Mouse (Mus musculus): ENCODE measurements around the gene Pmpca.
"Not testable (repeated sequence)": the region's sequence is repeated elsewhere in the genome, so short reads cannot be mapped to it uniquely, and the experiment has no call there.

Pmpca gene

GRCm38 (mm10) chr2:26372396-26372795 lies 16.7 kb upstream of the Pmpca start:
- no peak for DNase-seq

- peak; percentile 88 for DNase-seq
Measured at GRCm38 (mm10) chr2:26380131-26380771, 8.9 kb upstream of the Pmpca start, which contains the start of gene Snapc4. Gene Snapc4, minus strand, starts transcription at chr2:26380653.

GRCm38 (mm10) chr2:26380871-26381270 lies 8.3 kb upstream of the Pmpca start:
- not testable (repeated sequence) for DNase-seq

- DNase-seq = no peak
Measured at GRCm38 (mm10) chr2:26387713-26388112, 1.4 kb upstream of the Pmpca start.

- DNase-seq = no peak
Measured at GRCm38 (mm10) chr2:26388682-26389153, 421 bp upstream of the Pmpca start.

- no peak for DNase-seq
Measured at GRCm38 (mm10) chr2:26390954-26391353, 1.8 kb downstream of the Pmpca start.

- DNase-seq = no peak
Measured at GRCm38 (mm10) chr2:26391617-26392016, 2.5 kb downstream of the Pmpca start.

GRCm38 (mm10) chr2:26398978-26399377 lies 9.8 kb downstream of the Pmpca start:
- no peak for DNase-seq

- DNase-seq = no peak
Measured at GRCm38 (mm10) chr2:26399647-26400046, 10.5 kb downstream of the Pmpca start.

GRCm38 (mm10) chr2:26400296-26400695 lies 11.2 kb downstream of the Pmpca start:
- DNase-seq = no peak

GRCm38 (mm10) chr2:26401023-26401422 lies 11.9 kb downstream of the Pmpca start:
- DNase-seq = no peak

- no peak for DNase-seq
Measured at GRCm38 (mm10) chr2:26402265-26402664, 13.1 kb downstream of the Pmpca start.

- no peak for DNase-seq
Measured at GRCm38 (mm10) chr2:26403306-26403705, 14.2 kb downstream of the Pmpca start.

- peak; percentile 96 for DNase-seq
Measured at GRCm38 (mm10) chr2:26408515-26409356, 19.6 kb downstream of the Pmpca start, which contains the start of gene Inpp5e. Gene Inpp5e, minus strand, starts transcription at chr2:26409203.

- no peak for DNase-seq
Measured at GRCm38 (mm10) chr2:26409362-26409761, 20.2 kb downstream of the Pmpca start.

- DNase-seq = no peak
Measured at GRCm38 (mm10) chr2:26410091-26410490, 21.0 kb downstream of the Pmpca start.

- no peak for DNase-seq
Measured at GRCm38 (mm10) chr2:26410931-26411411, 21.8 kb downstream of the Pmpca start.

GRCm38 (mm10) chr2:26417066-26417465 lies 27.9 kb downstream of the Pmpca start:
- DNase-seq = no peak

GRCm38 (mm10) chr2:26418120-26418519 lies 29.0 kb downstream of the Pmpca start:
- no peak for DNase-seq

GRCm38 (mm10) chr2:26421969-26422368 lies 32.8 kb downstream of the Pmpca start:
- DNase-seq = no peak

- DNase-seq = no peak
Measured at GRCm38 (mm10) chr2:26423086-26423485, 33.9 kb downstream of the Pmpca start.

- DNase-seq = no peak
Measured at GRCm38 (mm10) chr2:26424541-26424940, 35.4 kb downstream of the Pmpca start.

GRCm38 (mm10) chr2:26429851-26430250 lies 40.7 kb downstream of the Pmpca start:
- DNase-seq = no peak

Measured in thymus, postnatal 14 days (tissue).